ENCODE assay signal across 28 mouse cellular contexts in genomic region chr14:118809686-118810085, GRCm38 (mm10). TPM values are rescaled to one million over a fixed set of nuclear protein-coding genes. Genes with fewer than 3 reads are reported as not detected.
DNase-seq lines count a peak whose midpoint lies in the region; ATAC-seq and TF ChIP-seq lines count a peak whose summit lies in the region.
"Had no signal": no experiment of that assay in that cellular context is flagged by ENCODE, and none has a peak within 500 bp of the region (broad histone marks: within the 10 kb centered on the region; RNA-seq: fewer than 3 reads in every experiment).

No protein-coding gene starts in this region.

- TF ChIP-seq CTCF in kidney, adult 2 months (conservative IDR thresholded peaks at IDR 0.05; ENCODE audit: insufficient read depth, insufficient read length, low read depth, low read length): no peak

- H3K9me3 ChIP-seq in kidney, embryonic 15.5 days (replicated peaks): no peaks in the 10 kb centered on the region
- no peaks in the 10 kb centered on the region for H3K9me3 ChIP-seq in liver, embryonic 15.5 days (replicated peaks)
- H3K9me3 ChIP-seq: embryonic facial prominence, embryonic 10.5 days; forebrain, embryonic 12.5 days; heart, embryonic 10.5 days; limb, embryonic 12.5 days; midbrain, embryonic 10.5 days; neural tube, embryonic 13.5 days had no signal

- no peak overlapping the region for H3K4me3 ChIP-seq in kidney, adult 2 months (ENCODE audit: insufficient read depth, low read depth, low read length)
- H3K4me3 ChIP-seq in kidney, embryonic 15.5 days (replicated peaks): no peak overlapping the region
- H3K4me3 ChIP-seq in liver, embryonic 15.5 days (replicated peaks): no peak overlapping the region; the same call in 1 of the 2 replicates
- H3K4me3 ChIP-seq: embryonic facial prominence, embryonic 10.5 days; forebrain, embryonic 12.5 days; heart, embryonic 10.5 days; layer of hippocampus, adult 2 months; limb, embryonic 12.5 days; midbrain, embryonic 10.5 days; myocyte; neural tube, embryonic 13.5 days had no signal

- no peaks in the 10 kb centered on the region for H3K36me3 ChIP-seq in kidney, adult 2 months (ENCODE audit: control insufficient read depth, insufficient read depth, low read length)
- no peaks in the 10 kb centered on the region for H3K36me3 ChIP-seq in kidney, embryonic 15.5 days
- no peaks in the 10 kb centered on the region for H3K36me3 ChIP-seq in liver, embryonic 15.5 days (replicated peaks)
- H3K36me3 ChIP-seq: embryonic facial prominence, embryonic 10.5 days; forebrain, embryonic 12.5 days; heart, embryonic 10.5 days; limb, embryonic 12.5 days; midbrain, embryonic 10.5 days; neural tube, embryonic 13.5 days had no signal

- H3K9ac ChIP-seq in kidney, embryonic 15.5 days: no peak overlapping the region
- H3K9ac ChIP-seq in liver, embryonic 15.5 days: peak overlapping the region; percentile 11; the same call in 1 of the 2 replicates
- H3K9ac ChIP-seq: forebrain, embryonic 12.5 days; limb, embryonic 12.5 days; neural tube, embryonic 13.5 days had no signal

- no peak overlapping the region for H3K4me2 ChIP-seq in kidney, embryonic 15.5 days
- peak overlapping the region; percentile 16; the same call in 1 of the 2 replicates for H3K4me2 ChIP-seq in liver, embryonic 15.5 days
- H3K4me2 ChIP-seq: forebrain, embryonic 12.5 days; limb, embryonic 12.5 days; neural tube, embryonic 13.5 days had no signal

- no peak for TF ChIP-seq POLR2A in kidney, adult 2 months (IDR thresholded peaks at IDR 0.05; ENCODE audit: low read depth, low read length)

- peaks cover 12% of the 10 kb centered on the region; the same call in 1 of the 2 replicates for H3K4me1 ChIP-seq in kidney, adult 2 months (ENCODE audit: control insufficient read depth, insufficient read depth, low read length)
- H3K4me1 ChIP-seq in kidney, embryonic 15.5 days: peaks cover 3% of the 10 kb centered on the region; the same call in 1 of the 2 replicates
- peaks cover 56% of the 10 kb centered on the region for H3K4me1 ChIP-seq in liver, embryonic 15.5 days (replicated peaks)
- H3K4me1 ChIP-seq: embryonic facial prominence, embryonic 10.5 days; forebrain, embryonic 12.5 days; limb, embryonic 12.5 days; midbrain, embryonic 10.5 days; neural tube, embryonic 13.5 days had no signal

- no peaks in the 10 kb centered on the region for H3K27me3 ChIP-seq in kidney, adult 2 months (replicated peaks; ENCODE audit: control insufficient read depth, insufficient read depth, low read length)
- no peaks in the 10 kb centered on the region for H3K27me3 ChIP-seq in kidney, embryonic 15.5 days
- peaks cover 4% of the 10 kb centered on the region for H3K27me3 ChIP-seq in liver, embryonic 15.5 days
- H3K27me3 ChIP-seq: neural tube, embryonic 13.5 days had no signal

- no peak for ATAC-seq in kidney, embryonic 15.5 days (replicated peaks; ENCODE audit: low FRiP score)
- ATAC-seq in liver, embryonic 15.5 days (ENCODE audit: insufficient read depth): no peak
- ATAC-seq in granulocyte monocyte progenitor cell, adult 5-6 weeks (replicated peaks; ENCODE audit: poor library complexity, severe bottlenecking): peak; percentile 43
- ATAC-seq: hindbrain, postnatal 0 days; intestine, embryonic 16.5 days; midbrain, embryonic 16.5 days had no signal

- H3K27ac ChIP-seq in kidney, adult 2 months (ENCODE audit: insufficient read depth, low read depth, low read length): no peak overlapping the region; the same call in 1 of the 2 replicates
- H3K27ac ChIP-seq in kidney, embryonic 15.5 days: no peak overlapping the region
- H3K27ac ChIP-seq in liver, embryonic 15.5 days (replicated peaks): peak overlapping the region; percentile 59
- H3K27ac ChIP-seq: embryonic facial prominence, embryonic 10.5 days; forebrain, embryonic 12.5 days; heart, embryonic 10.5 days; hindbrain, postnatal 0 days; layer of hippocampus, adult 2 months; limb, embryonic 12.5 days; midbrain, embryonic 10.5 days; neural tube, embryonic 13.5 days had no signal

- WGBS in kidney, adult 2 months: 61% methylated on average over 4 of the region's 4 CpGs
- 75% methylated on average over 4 of the region's 4 CpGs for WGBS in kidney, embryonic 15.5 days
- WGBS in liver, embryonic 15.5 days (ENCODE audit: insufficient replicate concordance): 62% methylated on average over 4 of the region's 4 CpGs

- DNase-seq in adrenal gland, postnatal 14 days: peak; percentile 19
- no peak for DNase-seq in adrenal gland, postnatal 4 days (ENCODE audit: low spot score in 2 of 2)
- DNase-seq in kidney, adult 2 months: peak; percentile 77
- DNase-seq in liver: no peak
- no peak for DNase-seq in MN1 (ENCODE audit: low spot score)
- DNase-seq: cerebellum, adult 11 months; cerebellum, adult 9-11 months; heart, postnatal 10 days; lung, postnatal 10 days; retina, postnatal 1 day; right cerebral cortex, postnatal 25 days; spleen, adult 18-20 months had no signal

RNA-seq across cellular contexts. Expression of gene Cldn10, which starts 22.0 kb away (rescaled TPM):
- total RNA-seq in adrenal gland, postnatal 14 days (2021): 0.37 and 1.2 TPM in 2 replicates
- total RNA-seq in adrenal gland, postnatal 4 days (2021): 10 to 100 TPM in 1 of 2 experiments, under 1 TPM in 1; 0.54 to 10.3 TPM
- 230 and 232 TPM in 2 replicates for polyA plus RNA-seq in kidney, adult 2 months (2012; rRNA removed)
- polyA plus RNA-seq in kidney, embryonic 15.5 days (2015; fragmentation: Nextera tagmentation; extraction: Ambion mirVana): 22.8 and 25.3 TPM in 2 replicates
- polyA plus RNA-seq in liver, embryonic 15.5 days (2015; fragmentation: Nextera tagmentation; extraction: Ambion mirVana): 0.30 and 0.99 TPM in 2 replicates
- total RNA-seq in granulocyte monocyte progenitor cell, adult 5-6 weeks (2014; fragmentation: Nextera tagmentation): not detected in 2 replicates
- total RNA-seq in granulocyte monocyte progenitor cell, adult 5-6 weeks (2017): 0.31 TPM in 1 of 2 replicates, not detected in the other
- total RNA-seq: gastrocnemius, adult 18-20 months had no signal
- polyA plus RNA-seq: C2C12, myocyte had no signal

Comparison
In these comparisons a context has a peak if more than half of its experiments do, and no peak if none do; other contexts are left out.
1. DNase-seq: peak in adrenal gland, postnatal 14 days (single experiment) and kidney, adult 2 months (single experiment); none in adrenal gland, postnatal 4 days (0 of 2), liver (single experiment) and MN1 (single experiment).